8 mouse cellular contexts compared by ENCODE assay signal in the genomic region with DNA sequence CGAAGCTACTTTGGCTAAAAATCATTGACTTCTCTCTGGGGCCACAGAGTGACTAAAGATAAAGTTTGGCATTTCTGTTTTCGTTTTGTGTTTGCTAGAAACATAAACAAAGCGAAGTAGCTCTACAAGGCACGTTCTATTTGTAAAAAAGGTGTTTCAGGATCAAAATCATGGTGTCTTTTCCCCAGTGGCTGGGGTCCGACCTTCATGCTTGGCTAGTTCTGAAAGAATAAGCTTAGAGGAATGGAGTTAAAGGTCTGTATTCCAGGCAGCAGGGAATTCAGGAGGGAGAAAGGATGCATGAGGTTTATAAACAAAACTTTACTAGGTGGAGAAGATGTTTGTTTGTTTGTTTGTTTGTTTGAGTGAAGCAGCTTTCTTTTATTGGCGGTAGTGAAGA. TPM values are rescaled to one million over a fixed set of nuclear protein-coding genes. Genes with fewer than 3 reads are reported as not detected.
DNase-seq lines count a peak whose midpoint lies in the region; ATAC-seq lines count a peak whose summit lies in the region.

No protein-coding gene starts in this region.

- H3K27ac ChIP-seq in heart, embryonic 16.5 days (ENCODE audit: low read length), result peak overlapping the region; percentile 99
- peak overlapping the region; percentile 99 for H3K27ac ChIP-seq in hindbrain, embryonic 13.5 days
- H3K27ac ChIP-seq in midbrain, embryonic 13.5 days, result peak overlapping the region; percentile 98

- DNase-seq in heart, adult 11 months, result no peak
- DNase-seq in ZHBTc4 (ENCODE audit: low read depth, low spot score), result peak; percentile 50
- DNase-seq in adrenal gland, postnatal 4 days (ENCODE audit: low spot score in 2 of 2), result no peak
- DNase-seq in left cerebral cortex, postnatal 25 days (ENCODE audit: low spot score in 2 of 2), result no peak
- no peak for DNase-seq in adrenal gland, postnatal 25 days

- 20% methylated on average over 6 of the region's 6 CpGs for WGBS in heart, embryonic 16.5 days
- 25% methylated on average over 6 of the region's 6 CpGs for WGBS in hindbrain, embryonic 13.5 days
- 23% methylated on average over 6 of the region's 6 CpGs for WGBS in midbrain, embryonic 13.5 days

- H3K36me3 ChIP-seq in heart, embryonic 16.5 days (ENCODE audit: control insufficient read depth, insufficient read depth), result no peaks in the 10 kb centered on the region; the same call in none of the 2 replicates
- peaks cover 18% of the 10 kb centered on the region for H3K36me3 ChIP-seq in hindbrain, embryonic 13.5 days
- H3K36me3 ChIP-seq in midbrain, embryonic 13.5 days, result peaks cover 22% of the 10 kb centered on the region

- peak overlapping the region; percentile 88 for H3K4me2 ChIP-seq in heart, embryonic 16.5 days (ENCODE audit: low read depth, low read length)
- H3K4me2 ChIP-seq in hindbrain, embryonic 13.5 days, result peak overlapping the region; percentile 65
- H3K4me2 ChIP-seq in midbrain, embryonic 13.5 days (replicated peaks), result peak overlapping the region; percentile 75

- H3K9me3 ChIP-seq in heart, embryonic 16.5 days (replicated peaks; ENCODE audit: control insufficient read depth, low read length), result no peaks in the 10 kb centered on the region
- H3K9me3 ChIP-seq in hindbrain, embryonic 13.5 days, result no peaks in the 10 kb centered on the region
- no peaks in the 10 kb centered on the region for H3K9me3 ChIP-seq in midbrain, embryonic 13.5 days

- no peaks in the 10 kb centered on the region for H3K27me3 ChIP-seq in heart, embryonic 16.5 days (ENCODE audit: control insufficient read depth, insufficient read depth, low read length)
- H3K27me3 ChIP-seq in hindbrain, embryonic 13.5 days, result no peaks in the 10 kb centered on the region
- H3K27me3 ChIP-seq in midbrain, embryonic 13.5 days, result no peaks in the 10 kb centered on the region

- intact Hi-C loops in left cerebral cortex, postnatal 25 days (cut with DNase I), result loop anchor here (10.0 kb wide), 1 partner anchor 405 kb away; the partner anchor contains the start of gene Col23a1

- peak overlapping the region; percentile 59 for H3K4me3 ChIP-seq in heart, embryonic 16.5 days (ENCODE audit: low read length)
- peak overlapping the region; percentile 69 for H3K4me3 ChIP-seq in hindbrain, embryonic 13.5 days
- H3K4me3 ChIP-seq in midbrain, embryonic 13.5 days (replicated peaks), result peak overlapping the region; percentile 72

- no peak for ATAC-seq in heart, embryonic 16.5 days (replicated peaks; ENCODE audit: extremely low read depth, insufficient read depth, low FRiP score)
- ATAC-seq in hindbrain, embryonic 13.5 days (ENCODE audit: low FRiP score), result no peak
- ATAC-seq in midbrain, embryonic 13.5 days, result no peak

- peaks cover 6% of the 10 kb centered on the region; the same call in 1 of the 2 replicates for H3K4me1 ChIP-seq in heart, embryonic 16.5 days (ENCODE audit: control insufficient read depth, insufficient read depth, low read length)
- H3K4me1 ChIP-seq in hindbrain, embryonic 13.5 days (replicated peaks), result peaks cover 17% of the 10 kb centered on the region
- H3K4me1 ChIP-seq in midbrain, embryonic 13.5 days (replicated peaks), result peaks cover 16% of the 10 kb centered on the region

- H3K9ac ChIP-seq in heart, embryonic 16.5 days (ENCODE audit: low read length), result peak overlapping the region; percentile 86
- peak overlapping the region; percentile 79 for H3K9ac ChIP-seq in hindbrain, embryonic 13.5 days
- peak overlapping the region; percentile 71 for H3K9ac ChIP-seq in midbrain, embryonic 13.5 days (replicated peaks)

RNA-seq across cellular contexts. Expression of gene 0610009B22Rik, which starts 0.7 kb away (rescaled TPM):
- polyA plus RNA-seq in heart, embryonic 16.5 days (2015; fragmentation: Nextera tagmentation; extraction: Ambion mirVana), result 66.3 and 75.5 TPM in 2 replicates
- 118 and 121 TPM in 2 replicates for polyA plus RNA-seq in hindbrain, embryonic 13.5 days (2015; fragmentation: Nextera tagmentation; extraction: Ambion mirVana)
- polyA plus RNA-seq in midbrain, embryonic 13.5 days (2015; fragmentation: Nextera tagmentation; extraction: Ambion mirVana), result 115 and 117 TPM in 2 replicates
- 10 to 100 TPM; 44.8 to 45.4 TPM for total RNA-seq in adrenal gland, postnatal 4 days (2021)
- 10 to 100 TPM; 34.3 to 35.3 TPM for total RNA-seq in left cerebral cortex, postnatal 25 days (2021)
- 55.1 and 58.2 TPM in 2 replicates for total RNA-seq in adrenal gland, postnatal 25 days (2021)

RNA-seq across cellular contexts. Expression of gene D930048N14Rik, which starts 38.6 kb away (rescaled TPM):
- 1.3 and 1.9 TPM in 2 replicates for polyA plus RNA-seq in heart, embryonic 16.5 days (2015; fragmentation: Nextera tagmentation; extraction: Ambion mirVana)
- polyA plus RNA-seq in hindbrain, embryonic 13.5 days (2015; fragmentation: Nextera tagmentation; extraction: Ambion mirVana), result 0.63 and 0.83 TPM in 2 replicates
- 0.22 and 0.26 TPM in 2 replicates for polyA plus RNA-seq in midbrain, embryonic 13.5 days (2015; fragmentation: Nextera tagmentation; extraction: Ambion mirVana)
- 1 to 10 TPM; 3.5 to 4.1 TPM for total RNA-seq in adrenal gland, postnatal 4 days (2021)
- total RNA-seq in left cerebral cortex, postnatal 25 days (2021), result 1 to 10 TPM; 1.1 to 1.7 TPM
- 3.5 and 4.0 TPM in 2 replicates for total RNA-seq in adrenal gland, postnatal 25 days (2021)

RNA-seq across cellular contexts. Expression of gene N4bp3, which starts 38.7 kb away (rescaled TPM):
- polyA plus RNA-seq in heart, embryonic 16.5 days (2015; fragmentation: Nextera tagmentation; extraction: Ambion mirVana), result 21.6 and 25.8 TPM in 2 replicates
- 12.9 and 14.1 TPM in 2 replicates for polyA plus RNA-seq in hindbrain, embryonic 13.5 days (2015; fragmentation: Nextera tagmentation; extraction: Ambion mirVana)
- polyA plus RNA-seq in midbrain, embryonic 13.5 days (2015; fragmentation: Nextera tagmentation; extraction: Ambion mirVana), result 8.0 and 8.3 TPM in 2 replicates
- 10 to 100 TPM; 19.8 to 26.5 TPM for total RNA-seq in adrenal gland, postnatal 4 days (2021)
- total RNA-seq in left cerebral cortex, postnatal 25 days (2021), result 10 to 100 TPM in 1 of 2 experiments, 1 to 10 TPM in 1; 10.0 to 10.8 TPM
- 11.1 and 13.7 TPM in 2 replicates for total RNA-seq in adrenal gland, postnatal 25 days (2021)

RNA-seq across cellular contexts. Expression of gene Rmnd5b, which starts 53.6 kb away (rescaled TPM):
- polyA plus RNA-seq in heart, embryonic 16.5 days (2015; fragmentation: Nextera tagmentation; extraction: Ambion mirVana), result 37.1 and 38.2 TPM in 2 replicates
- 74.8 and 77.7 TPM in 2 replicates for polyA plus RNA-seq in hindbrain, embryonic 13.5 days (2015; fragmentation: Nextera tagmentation; extraction: Ambion mirVana)
- 66.2 and 71.8 TPM in 2 replicates for polyA plus RNA-seq in midbrain, embryonic 13.5 days (2015; fragmentation: Nextera tagmentation; extraction: Ambion mirVana)
- 10 to 100 TPM; 41.5 to 50.0 TPM for total RNA-seq in adrenal gland, postnatal 4 days (2021)
- 10 to 100 TPM; 55.0 to 60.7 TPM for total RNA-seq in left cerebral cortex, postnatal 25 days (2021)
- total RNA-seq in adrenal gland, postnatal 25 days (2021), result 54.7 and 55.8 TPM in 2 replicates
